Mouse (Mus musculus): Measurements from ENCODE around the gene Sec23a.
"Not testable (repeated sequence)": the region's sequence is repeated elsewhere in the genome, so short reads cannot be mapped to it uniquely, and the experiment has no call there.

Gene Sec23a

GRCm38 (mm10) chr12:59011844-59012709 is at the start of gene Sec23a:
TSS of gene Sec23a (minus strand) at chr12:59012017.
- DNase-seq (ENCODE audit: low spot score in 2 of 2), result peak; percentile 95 to 97

DNA sequence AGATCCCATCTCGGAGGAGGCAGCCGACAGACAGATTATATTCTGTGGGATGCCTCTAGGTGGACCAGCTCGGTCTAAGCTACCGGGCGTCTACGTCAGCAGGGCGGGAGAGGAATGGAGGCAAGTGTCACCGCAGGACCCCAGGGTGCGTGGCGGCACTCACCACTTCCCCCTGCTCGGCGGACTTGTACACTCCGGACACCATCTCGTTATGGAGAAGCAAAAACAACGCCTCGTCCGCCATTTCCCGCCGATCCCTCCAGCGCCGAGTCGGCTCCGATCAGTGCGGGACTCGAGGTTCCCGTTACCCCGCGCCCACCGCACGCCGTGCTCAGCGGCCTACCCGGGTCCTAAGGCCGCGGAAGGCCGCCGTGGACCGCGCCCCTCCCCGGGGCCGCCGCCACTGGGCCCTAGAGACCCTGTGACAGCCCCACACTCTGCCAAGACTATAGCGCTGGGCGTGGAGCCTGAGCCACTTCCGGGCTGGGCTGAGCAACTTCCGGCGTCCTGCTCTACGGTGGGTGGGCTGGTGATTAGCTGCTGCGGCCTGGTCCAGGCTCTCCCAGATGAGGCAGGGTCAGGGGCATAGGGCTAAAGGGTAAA is 49.3 kb upstream of the Sec23a start, which contains the start of gene Trappc6b:
Gene Trappc6b (minus strand): TSS at position 480 of the 603 bp plus-strand sequence.
- DNase-seq (ENCODE audit: low spot score in 2 of 2), result peak; percentile 61 to 66

DNA sequence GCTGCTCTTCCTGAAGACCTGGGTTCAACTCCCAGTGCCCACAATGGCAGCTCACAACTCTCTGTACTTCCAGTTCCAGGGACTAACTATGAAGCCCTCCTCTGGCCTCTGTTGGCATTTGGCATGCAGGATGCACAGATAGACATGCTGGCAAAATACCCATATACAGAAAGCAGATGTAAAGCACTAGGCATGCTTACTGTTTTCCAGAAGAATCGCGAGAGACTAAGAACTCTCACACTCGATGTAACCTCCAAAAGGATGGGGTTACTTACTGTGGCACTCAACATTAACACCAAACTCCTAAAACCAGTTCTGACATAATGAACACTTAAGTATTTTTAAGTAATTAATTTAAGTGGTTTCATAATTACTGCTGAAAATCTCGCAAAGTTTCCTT is 48.5 kb upstream of the Sec23a start:
- DNase-seq (ENCODE audit: low spot score in 2 of 2), result no peak

GRCm38 (mm10) chr12:59058242-59058641 is 46.4 kb upstream of the Sec23a start:
- DNase-seq (ENCODE audit: low spot score in 2 of 2), result not testable (repeated sequence)

DNA sequence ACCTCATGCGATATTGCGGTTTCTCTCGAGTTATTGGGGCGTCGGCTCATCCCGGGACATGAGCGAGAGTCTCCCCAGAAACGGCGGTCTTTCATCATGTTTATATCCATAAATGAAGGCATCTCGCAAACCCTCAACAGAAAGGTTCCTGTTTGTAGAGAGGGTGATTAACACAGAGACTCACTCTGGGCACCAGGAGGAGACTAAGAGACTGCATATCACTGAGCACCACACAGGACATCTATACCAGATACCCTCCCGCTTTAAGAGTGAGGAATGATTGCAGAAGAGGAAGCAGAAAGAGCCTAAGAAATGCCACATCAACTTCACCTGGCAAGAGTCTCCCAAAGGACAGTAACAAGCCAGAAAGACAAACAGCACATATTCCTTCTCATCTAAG is 44.4 kb upstream of the Sec23a start:
- no peak for DNase-seq (ENCODE audit: low spot score in 2 of 2)

DNA sequence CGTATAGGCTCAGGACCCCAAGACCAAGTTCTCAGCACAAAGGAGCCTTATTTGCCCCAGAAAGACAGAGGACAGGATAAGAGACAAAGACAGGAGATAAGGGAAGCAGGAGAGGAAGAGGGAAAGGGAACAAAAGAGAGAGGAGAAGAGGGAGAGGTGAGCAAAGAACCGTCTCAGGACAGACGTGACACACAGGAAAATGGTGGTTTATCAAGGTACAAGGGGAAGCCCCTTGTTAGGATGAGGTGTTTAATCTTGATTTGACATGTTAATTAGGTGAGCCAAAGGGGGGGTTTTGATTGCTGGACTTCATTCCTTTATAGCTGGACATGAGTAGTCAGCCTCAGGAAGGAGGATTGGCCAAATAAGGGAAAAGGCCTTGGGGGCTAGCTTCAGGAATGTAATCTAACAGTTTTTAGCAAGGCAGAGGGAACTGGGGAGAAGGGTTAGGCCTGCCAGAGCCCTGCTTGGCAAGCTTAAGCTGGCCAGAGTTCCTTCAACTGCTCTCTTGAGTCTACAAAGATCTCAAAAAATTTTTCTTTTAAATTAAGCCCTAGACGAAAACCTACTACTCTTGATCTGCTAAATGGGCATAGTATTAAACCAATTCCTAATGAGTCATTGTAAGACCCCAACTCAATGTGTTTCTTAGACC is 43.5 kb upstream of the Sec23a start:
- DNase-seq (ENCODE audit: low spot score in 2 of 2), result no peak

- DNase-seq (ENCODE audit: low spot score in 2 of 2), result no peak
Observed at GRCm38 (mm10) chr12:59053976-59054375, 42.2 kb upstream of the Sec23a start.

DNA sequence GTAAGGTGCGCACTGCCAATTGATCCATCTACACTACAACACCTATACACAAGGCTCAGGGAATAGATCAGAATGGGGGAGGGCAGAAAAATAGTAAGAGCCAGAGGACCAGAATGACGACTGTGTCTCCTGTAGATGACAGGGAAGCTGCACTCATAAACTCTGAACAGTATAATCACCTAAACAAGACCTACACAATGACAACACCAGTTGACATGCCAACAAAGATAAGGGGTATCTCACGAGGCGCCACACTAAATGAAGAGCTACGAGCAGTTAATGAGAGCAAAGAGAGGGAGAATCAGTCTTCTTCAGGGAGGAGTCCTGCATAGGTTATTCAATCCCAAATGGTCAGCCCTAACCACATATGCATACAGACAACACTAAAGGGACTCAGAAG is 41.3 kb upstream of the Sec23a start:
- no peak for DNase-seq (ENCODE audit: low spot score in 2 of 2)

- DNase-seq (ENCODE audit: low spot score in 2 of 2), result no peak
Observed at GRCm38 (mm10) chr12:59052470-59052869, 40.7 kb upstream of the Sec23a start.

- no peak for DNase-seq (ENCODE audit: low spot score in 2 of 2)
Observed at GRCm38 (mm10) chr12:59040851-59041250, 29.0 kb upstream of the Sec23a start.

GRCm38 (mm10) chr12:59039971-59040844 is 28.4 kb upstream of the Sec23a start:
- DNase-seq (ENCODE audit: low spot score in 2 of 2), result no peak

GRCm38 (mm10) chr12:59039162-59039970 is 27.5 kb upstream of the Sec23a start:
- DNase-seq (ENCODE audit: low spot score in 2 of 2), result no peak

DNA sequence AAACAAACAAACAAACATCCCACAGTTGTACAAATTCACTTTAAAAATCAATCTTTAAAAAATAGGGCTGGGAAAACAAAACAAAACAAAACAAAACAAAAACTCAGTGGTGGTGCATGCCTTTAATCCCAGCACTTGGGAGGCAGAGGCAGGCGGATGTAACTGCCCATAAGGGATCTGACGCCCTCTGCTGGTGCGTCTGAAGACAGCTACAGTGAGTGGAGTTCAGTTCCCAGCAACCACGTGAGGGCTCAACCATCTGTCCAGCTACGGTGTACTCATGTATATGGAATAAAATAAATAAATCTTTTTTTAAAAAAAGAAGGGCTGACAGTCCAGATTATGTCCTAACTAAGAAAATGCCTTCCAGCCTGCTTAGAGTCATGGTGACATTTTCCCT is 20.3 kb upstream of the Sec23a start:
- DNase-seq (ENCODE audit: low spot score in 2 of 2), result no peak

GRCm38 (mm10) chr12:59021306-59021705 is 9.5 kb upstream of the Sec23a start:
- no peak for DNase-seq (ENCODE audit: low spot score in 2 of 2)

DNA sequence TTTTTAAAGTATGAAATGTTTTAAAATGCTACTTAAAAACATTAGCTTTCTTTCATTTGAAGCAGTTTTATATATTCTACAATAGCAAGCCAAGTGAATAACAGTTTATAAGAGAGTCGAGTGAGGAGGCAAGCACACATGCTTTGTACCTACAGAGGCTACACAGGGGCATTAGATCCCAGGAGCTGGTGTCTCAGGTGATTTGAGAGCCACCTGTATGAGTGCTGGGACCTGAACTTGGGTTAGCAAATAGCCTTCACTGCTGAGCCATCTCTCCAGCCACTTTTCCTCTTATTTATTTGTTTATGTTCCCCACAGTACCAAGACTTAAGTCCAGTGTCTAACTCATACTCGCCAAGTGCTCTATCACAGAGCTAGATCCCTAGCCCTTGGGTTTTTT is 8.1 kb upstream of the Sec23a start:
- DNase-seq (ENCODE audit: low spot score in 2 of 2), result no peak

GRCm38 (mm10) chr12:59017970-59018369 is 6.2 kb upstream of the Sec23a start:
- no peak for DNase-seq (ENCODE audit: low spot score in 2 of 2)

- peak; percentile 83 to 85 for DNase-seq (ENCODE audit: low spot score in 2 of 2)
Observed at GRCm38 (mm10) chr12:59013234-59013633, 1.4 kb upstream of the Sec23a start, which contains the start of gene Gemin2. TSS of gene Gemin2 (plus strand) at chr12:59013393.

- DNase-seq (ENCODE audit: low spot score in 2 of 2), result no peak
Observed at GRCm38 (mm10) chr12:59012710-59013091, 884 bp upstream of the Sec23a start.

DNA sequence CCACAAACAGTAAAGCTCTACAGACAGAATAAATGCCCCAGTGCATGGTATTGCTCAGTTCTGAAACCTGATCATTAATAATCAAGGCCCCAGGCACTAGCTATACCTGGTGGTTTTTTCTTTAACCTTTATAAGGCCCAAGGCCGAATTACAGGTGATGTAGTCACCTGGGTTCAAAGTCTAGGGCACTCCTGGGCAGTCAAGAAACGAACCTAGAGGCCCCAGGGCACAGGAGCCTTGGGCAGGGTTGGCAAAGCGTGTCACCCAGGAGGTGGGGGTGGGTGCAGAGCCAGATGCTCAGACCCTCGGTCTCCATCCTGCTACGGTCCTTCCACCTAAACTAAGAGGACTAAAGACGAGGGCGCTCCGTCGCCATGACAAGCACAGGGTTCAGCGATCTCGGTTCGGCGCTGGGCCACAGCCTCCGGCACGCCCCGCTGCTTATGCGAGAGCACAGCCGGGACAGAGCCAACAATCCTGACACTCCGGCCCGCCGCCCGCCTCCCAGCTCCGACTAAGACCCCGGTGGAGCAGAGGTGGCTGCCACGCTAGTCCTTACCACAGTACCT is 458 bp downstream of the Sec23a start:
- no peak for DNase-seq (ENCODE audit: low spot score in 2 of 2)

DNA sequence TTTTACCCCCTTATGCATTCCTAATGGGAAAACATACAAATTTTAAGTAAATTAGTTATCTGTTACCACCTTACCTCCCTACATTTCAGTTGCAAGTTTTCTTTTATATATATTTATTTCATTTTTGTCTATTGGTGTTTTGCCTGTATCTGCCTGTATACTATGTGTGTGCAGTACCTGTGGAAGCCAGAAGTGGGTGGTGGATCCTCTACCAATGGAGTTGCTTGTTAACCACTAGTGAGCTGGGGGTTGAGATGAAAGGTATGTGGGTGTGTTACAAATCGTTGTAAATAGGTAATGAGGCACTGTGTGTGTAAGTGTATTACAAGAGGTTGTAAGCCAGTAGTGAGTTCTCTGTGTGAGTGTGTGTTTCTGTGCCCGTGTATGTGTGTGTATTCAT is 1.3 kb downstream of the Sec23a start:
- DNase-seq (ENCODE audit: low spot score in 2 of 2), result no peak

All from frontal cortex, postnatal 14 days (tissue).